Mouse (Mus musculus): ENCODE measurements around the gene Alpk1.
"Not testable (repeated sequence)": the region's sequence is repeated elsewhere in the genome, so short reads cannot be mapped to it uniquely, and the experiment has no call there.

Alpk1 gene

DNA sequence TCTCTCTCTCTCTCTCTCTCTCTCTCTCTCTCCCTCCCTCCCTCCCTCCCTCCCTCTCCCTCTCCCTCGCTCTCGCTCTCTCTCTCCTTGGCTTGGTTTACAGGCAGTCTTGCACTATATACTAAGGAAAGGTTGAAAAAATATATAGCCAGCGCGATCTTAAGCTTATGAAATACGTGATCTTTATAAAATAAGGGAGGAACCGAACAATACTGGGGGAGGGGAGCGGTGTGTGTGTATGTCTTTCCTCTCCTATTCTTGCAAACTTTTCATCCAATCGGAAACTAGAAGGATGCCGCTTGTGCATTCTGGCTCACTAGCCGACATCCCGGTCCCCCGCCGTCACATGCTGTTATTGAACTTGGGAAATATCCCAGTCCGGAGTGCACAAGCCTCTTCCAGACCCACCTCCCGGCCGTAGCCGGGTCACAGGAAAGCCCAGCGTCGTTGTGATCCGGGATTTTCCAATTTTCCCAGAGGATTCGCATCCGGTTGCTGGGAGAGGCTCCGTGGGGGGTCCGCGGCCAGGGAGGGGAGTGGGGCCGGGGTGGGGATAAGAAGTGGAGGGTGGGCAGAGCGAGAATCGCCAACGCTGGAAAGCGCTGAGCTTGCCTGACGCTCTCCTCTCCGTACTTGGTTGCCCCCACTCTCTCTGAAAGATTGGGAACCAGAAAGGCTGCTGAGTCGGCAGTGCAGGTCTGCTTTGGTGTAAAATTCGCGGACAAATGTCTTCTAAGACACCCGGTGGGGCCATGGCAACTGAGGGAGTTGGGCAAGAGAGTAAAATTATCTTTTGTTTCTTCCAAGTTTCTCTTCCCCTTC is 10.1 kb upstream of the Alpk1 start:
- DNase-seq (ENCODE audit: low spot score in 2 of 2): peak in 1 of 2 experiments; percentile 14

DNA sequence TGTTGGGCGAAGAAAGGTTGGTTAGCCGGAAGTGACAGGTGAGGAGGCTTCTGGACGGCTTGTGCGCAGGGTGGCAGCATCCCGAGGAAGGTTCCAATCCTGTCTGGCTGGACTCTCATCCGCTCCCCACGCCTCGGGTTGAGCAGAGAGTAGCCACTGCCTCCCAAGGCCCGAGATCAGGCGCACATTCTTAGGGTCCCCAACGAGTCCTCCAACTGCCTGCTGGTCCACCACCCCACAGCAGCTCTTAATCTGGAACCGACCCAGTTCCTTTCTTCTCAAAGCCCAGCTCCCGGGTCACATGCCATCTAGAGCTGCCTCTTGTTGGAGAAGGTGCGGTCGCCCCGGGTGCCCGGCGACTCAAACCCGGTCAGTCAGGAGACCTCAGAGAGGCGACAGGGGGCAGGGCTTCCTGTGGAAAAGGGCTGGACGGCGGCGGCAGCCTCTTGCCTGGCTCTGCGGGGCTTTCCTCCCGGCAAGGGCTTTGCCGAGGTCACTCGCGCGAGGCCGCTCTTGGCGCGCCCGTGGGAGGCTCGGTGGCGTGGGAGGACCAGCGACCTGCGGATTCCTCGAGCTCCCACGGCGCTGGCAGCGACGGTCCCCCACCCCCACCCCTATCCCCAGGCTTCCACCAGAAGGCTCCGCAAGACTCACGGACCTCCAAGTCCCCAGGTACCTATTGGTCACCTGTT is 9.3 kb upstream of the Alpk1 start, which contains the start of gene Tifa:
Gene Tifa, plus strand, starts transcription at position 306 of the 692 bp plus-strand sequence.
- peak in 1 of 2 experiments; percentile 30 for DNase-seq (ENCODE audit: low spot score in 2 of 2)

DNA sequence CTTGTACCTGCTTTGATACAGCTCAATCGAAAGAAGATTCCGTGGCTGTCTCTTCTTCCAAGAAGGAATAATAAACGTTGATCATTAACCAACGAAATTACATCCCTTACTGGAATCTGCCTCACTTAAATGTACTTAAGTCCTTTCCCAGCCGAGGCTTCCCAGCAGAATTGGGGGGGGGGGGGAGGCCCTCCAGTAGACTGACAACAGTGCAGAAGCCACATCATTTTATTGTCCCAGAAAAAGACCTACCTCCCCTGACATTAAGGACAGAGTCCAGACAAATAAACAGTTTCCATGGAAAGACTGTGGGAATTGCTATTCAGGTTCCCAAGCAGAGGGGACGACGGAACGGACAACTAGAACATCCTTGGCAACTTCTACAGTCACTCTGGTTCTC is 8.6 kb upstream of the Alpk1 start:
- DNase-seq (ENCODE audit: low spot score in 2 of 2): no peak

DNA sequence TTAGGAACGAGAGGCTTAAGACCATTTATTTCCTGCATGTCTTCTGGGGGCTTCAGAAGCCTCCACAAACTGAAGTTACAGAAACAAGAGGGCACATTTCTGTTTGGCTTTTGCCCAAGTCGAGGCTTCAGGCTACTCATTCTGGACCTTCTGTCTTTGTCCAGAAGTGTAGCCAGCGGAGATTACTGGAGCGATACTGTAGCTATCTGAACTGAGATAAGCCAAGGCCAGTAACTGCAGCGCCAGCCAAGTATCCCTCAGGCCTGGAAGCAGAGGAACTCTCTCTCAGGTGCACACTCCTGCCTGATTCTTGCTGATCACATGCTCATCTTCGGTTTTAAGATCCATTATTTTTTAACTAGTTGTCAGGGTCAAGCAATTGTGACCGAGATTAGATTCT is 7.7 kb upstream of the Alpk1 start:
- DNase-seq (ENCODE audit: low spot score in 2 of 2): no peak

DNA sequence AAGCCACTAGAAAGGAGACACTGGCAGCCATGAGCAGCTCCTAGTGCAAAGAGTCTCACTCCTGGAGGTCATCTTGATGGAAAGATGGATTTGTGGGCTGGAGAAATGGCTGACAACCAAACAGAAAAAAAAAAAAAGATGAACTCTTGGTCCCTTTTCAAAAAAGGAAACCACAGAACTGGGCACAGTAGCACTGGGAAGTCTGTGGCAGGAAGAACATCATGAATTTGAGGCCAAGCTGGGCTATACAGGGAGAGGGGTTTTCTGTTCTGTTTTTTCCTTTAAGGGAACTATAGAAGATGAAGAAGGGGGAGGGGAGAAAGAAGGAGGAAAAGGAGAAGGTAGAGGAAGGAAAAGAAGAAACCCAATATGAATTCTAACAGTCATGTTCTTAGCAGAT is 6.7 kb upstream of the Alpk1 start:
- DNase-seq (ENCODE audit: low spot score in 2 of 2): no peak

DNA sequence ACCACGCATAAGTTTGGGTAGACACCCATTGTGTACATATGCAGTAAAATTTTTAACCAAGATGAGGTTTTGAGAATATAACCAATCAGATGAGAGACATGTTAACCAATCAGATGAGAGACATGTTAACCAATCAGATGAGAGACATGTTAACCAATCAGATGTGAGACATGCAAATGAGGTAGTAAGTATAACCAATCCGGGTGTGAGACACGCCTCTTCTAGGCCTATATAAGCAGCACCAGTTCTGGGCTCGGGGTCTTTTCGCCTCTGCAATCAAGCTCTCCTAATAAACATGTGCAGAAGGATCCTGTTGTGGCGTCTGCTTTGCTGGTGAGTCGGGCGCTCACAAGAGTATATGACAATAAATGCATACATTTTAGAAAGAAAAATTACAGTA is 3.4 kb upstream of the Alpk1 start:
- DNase-seq (ENCODE audit: low spot score in 2 of 2): not testable (repeated sequence)

DNA sequence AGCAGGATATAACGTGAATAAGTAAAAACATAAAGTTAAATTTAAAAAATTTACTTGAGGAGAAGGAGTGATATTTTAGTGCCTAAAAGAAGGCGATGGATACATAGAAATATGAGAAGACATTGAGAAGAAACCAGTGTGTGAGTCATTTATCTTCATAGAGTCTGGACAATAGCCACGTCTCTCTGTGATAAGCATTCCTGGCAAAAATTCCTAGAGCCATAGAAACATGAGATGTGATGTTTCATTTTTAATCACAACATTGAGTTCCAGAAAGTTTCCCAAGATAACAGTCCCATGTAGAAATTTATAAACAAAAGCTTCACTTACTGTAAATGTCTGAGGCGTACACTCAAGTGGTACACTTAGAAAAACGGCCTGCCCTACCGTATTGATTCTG is 2.6 kb upstream of the Alpk1 start:
- no peak for DNase-seq (ENCODE audit: low spot score in 2 of 2)

DNA sequence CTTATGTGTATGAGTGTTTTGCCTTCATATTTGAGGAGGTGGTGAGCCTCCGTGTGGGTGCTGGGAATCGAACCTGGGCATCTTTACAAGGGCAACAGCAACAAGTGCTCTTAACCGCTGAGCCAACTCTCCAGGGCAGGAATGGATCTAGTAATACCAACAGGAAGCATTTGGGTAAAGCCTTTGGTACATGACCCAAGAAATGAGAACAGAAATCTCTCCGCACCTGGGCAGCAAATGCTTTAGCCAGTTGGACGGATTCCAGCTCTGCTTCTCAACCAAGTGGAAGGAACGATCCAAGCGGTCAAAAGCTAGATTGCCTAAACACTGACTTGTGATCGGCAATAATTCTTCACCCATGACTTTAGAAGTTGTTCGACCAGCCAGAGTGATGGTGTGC is 594 bp upstream of the Alpk1 start:
- DNase-seq (ENCODE audit: low spot score in 2 of 2): no peak

DNA sequence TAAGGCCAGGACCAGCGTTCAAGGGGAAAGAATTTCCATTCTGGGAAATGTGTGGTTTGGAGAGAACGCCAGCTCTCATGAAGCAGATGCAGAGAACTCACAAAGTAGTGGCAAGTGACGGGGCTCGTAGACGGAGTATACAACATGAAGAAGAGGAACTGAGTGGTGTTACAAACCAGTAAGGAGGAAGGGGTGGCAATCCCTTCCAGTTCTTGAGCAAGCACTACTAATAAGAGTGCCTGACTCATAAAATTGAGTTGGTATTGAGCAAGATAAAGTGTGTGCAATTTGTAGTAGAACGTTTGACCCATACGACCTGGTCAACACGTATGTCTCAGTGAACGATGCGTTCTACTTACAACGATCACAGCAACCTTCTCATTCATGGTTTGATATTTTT is 11.2 kb downstream of the Alpk1 start:
- no peak for DNase-seq (ENCODE audit: low spot score in 2 of 2)

DNA sequence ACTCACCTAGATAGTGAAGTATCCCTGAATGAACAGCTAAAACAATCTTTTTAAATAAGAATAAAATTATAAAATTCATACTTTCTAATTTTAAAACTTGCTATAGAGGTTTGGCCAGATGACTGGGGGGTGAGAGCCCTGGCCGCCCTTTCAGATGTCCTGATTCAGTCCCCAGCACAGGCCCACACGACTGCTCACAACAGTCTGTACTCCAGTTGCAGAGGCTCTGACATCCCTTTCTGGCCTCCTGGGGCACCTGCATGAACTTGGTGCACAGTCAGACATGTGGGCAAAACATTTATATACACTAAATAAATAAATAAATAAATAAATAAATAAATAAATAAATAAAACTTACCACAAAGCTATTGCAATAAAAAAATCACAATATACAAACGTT is 14.4 kb downstream of the Alpk1 start:
- no peak for DNase-seq (ENCODE audit: low spot score in 2 of 2)

DNA sequence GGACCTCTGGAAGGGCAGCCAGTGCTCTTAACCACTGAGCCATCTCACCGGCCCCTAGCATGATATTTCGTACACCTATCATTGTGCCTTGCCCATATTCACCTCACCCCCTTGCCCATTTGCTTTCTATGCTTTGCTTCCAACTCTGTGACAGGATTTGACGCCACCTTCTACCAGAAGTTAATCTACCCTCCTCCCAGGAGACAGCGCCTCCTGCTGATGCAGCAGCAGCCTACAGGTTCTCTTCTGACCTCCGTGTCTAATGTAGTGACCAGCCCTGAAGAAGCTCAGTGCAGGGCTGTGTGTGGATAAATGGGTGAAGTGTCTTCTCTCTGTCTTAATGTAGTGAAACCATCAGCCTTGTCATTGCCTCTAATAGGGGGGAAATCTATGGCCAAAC is 15.8 kb downstream of the Alpk1 start:
- no peak for DNase-seq (ENCODE audit: low spot score in 2 of 2)

DNA sequence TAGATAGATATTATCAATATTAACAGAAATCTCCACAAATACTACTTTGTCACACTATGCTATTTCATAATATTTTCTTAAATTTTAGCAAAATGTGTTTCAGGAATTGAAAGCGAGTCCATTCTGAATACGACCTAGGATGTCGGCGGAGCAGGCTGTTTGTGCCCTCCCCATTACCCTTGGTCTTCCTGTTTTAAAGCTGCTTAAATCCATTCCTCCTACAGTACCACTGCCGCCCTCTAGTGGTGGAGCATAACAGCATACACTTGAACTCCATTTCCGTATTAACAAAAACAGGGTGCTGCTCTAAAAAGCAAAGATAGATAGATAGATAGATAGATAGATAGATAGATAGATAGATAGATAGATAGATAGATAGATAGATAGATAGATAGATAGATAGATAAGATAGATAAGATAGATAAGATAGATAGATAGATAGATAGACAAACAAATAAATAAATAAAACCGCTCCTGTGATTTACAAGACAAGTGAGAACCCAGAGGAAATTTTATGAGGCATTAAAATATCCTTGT is 17.2 kb downstream of the Alpk1 start:
- peak; percentile 40 to 65 for DNase-seq (ENCODE audit: low spot score in 2 of 2)

DNA sequence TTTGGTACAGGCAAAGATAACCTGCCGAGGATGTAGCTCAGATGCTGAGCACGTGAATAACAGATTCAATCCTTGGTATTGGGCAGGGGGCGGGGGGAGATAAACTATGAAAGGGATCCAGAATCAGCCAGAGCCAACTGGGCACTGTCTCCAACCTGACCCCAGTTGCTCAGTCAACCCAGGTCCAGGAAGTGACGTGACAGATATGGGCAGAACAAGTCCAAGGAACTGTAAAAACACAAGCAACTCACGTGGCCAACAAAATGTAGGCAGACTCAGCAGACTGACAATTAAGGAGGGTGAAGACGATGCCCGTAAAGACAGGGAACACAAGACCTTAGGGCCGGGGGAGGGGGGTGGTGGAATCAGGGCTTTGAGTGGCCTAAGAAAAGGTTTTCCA is 17.9 kb downstream of the Alpk1 start:
- DNase-seq (ENCODE audit: low spot score in 2 of 2): no peak

DNA sequence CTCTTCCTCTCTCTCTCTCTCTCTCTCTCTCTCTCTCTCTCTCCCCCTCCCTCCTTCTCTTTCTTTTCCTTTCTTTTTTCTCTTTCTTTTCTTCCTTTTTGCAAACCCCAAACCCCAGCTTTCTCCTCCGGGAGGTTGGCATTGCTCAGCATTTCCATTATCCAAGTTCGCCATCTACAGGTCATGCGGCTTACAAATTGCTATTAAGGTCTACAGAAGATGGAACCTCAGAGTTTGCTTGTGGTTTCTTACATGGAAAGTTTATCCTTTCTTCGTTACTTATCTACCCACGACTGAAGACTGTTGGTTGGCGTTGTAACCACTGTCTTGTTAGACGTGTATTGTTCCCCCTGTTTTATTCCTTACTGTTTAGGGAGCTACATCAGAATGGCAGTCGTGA is 21.1 kb downstream of the Alpk1 start:
- DNase-seq (ENCODE audit: low spot score in 2 of 2): peak in 1 of 2 experiments; percentile 49

DNA sequence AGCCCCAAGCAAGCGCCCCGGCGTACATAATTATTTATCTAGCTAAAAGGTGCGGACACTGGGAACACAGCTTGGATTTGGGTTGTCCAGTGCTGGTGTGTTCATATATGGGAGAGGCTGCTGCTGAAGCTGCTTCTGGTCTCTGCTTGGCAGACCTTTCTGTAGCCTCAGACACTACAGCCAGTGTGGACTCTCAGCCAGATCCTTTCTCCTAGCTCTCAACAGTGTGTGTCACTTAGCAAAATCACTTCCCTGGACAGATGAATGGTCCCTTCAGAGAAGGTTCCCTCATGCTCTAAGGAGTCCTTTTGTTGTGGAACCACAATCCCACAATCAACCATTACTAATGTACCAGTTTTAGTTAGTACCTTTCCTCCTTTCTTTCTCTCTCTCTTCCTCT is 21.5 kb downstream of the Alpk1 start:
- no peak for DNase-seq (ENCODE audit: low spot score in 2 of 2)

DNA sequence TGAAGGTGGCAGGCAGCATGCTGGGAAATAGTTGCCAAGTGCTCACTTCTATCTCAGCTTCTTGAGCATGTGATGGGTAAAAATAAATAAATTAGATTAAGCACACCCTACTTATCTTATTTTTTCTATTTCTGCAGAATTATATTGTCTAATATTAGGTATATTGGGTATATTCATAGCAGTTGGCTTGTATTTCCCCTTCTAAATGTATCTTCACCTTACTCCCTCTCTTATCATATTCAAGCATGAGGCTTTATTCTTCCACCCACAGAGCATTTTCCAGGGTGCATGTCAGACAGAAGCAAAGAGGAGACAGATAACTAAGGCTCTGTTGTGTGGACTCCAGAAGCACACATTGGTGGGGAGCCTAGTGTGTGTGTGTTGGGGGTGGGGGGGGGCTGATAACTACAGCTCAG is 22.4 kb downstream of the Alpk1 start:
- no peak for DNase-seq (ENCODE audit: low spot score in 2 of 2)

DNA sequence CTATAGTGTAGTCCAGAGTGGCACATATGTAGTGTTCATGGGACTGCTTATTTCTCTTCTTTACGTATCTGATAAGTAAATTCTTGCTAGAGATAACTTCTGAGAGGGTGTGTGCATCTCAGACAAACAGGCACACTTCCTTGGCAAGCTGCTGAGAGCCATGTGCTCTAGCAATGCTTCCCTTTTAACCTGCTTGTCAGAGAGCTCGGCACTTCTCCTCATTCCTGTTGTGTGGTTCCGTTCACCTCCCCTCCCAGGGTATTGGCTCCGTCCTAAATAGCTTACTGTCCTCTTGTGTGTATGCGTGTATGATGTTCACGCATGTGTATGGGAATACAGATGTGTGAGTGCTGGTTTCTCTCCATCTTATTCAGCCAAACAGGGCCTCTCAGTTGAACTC is 23.9 kb downstream of the Alpk1 start:
- DNase-seq (ENCODE audit: low spot score in 2 of 2): no peak

DNA sequence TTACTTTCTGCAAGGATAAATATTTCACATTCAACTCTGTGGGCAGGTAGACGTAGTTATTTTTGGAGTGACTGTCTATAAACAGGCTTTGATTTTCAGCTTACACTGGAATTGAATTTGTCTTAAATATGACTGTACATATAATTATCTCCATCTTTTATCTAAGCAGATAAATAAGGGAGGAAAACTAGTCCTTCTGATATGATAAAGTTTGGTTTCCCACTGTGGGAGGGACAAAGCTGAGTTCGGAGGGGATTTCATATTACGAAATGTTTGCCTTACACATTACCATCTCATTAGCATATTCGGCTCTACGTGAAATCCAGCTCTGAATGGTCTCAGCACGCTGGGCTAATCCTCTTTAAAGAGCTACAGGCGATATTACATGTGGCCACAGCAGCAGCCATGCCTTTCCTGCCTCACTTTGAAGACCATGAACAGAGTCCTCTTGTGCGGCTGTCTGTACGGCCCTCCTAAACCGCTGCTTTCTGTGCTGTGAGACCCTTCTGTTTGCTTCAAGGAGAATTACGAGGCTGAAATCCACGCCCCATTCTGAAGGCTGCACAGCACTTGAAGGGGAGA is 30.3 kb downstream of the Alpk1 start:
- no peak for DNase-seq (ENCODE audit: low spot score in 2 of 2)

DNA sequence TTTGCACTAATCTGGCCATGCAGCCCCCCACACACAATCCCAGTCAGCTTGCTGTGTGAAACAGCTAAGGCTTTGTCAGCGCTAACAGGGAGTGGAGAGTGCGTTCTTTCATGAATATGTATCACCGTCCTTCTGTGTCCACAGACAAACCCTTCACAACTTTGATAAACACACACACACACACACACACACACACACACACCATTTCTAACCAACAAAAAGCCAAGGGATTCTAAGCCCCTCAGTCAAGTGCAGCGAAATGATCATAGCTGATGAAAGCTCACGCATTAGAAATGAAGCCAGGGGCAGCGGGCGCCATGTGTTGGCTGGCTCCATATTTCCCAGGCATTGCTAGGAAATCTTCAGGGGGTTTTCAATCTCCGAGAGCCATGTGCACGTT is 31.1 kb downstream of the Alpk1 start:
- DNase-seq (ENCODE audit: low spot score in 2 of 2): peak in 1 of 2 experiments; percentile 12

DNA sequence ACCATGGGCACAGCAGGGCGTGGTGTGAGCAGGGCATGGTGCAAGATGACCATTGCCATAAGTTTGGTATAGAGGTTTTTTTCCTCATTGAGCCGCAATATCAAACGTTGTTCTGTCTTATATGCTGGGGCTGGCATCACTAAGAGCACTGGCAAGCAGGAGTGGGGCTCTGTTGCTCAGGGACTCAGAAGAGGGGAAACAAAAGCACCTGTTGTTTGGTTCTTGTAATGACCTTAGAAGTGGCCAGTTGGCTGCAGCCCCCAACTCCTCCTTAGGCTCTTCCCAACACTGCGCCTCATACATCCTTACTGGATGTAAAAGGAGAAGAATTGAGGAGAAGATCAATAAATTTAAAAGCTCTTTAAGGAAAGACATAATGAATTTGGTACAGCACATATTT is 31.7 kb downstream of the Alpk1 start:
- no peak for DNase-seq (ENCODE audit: low spot score in 2 of 2)

DNA sequence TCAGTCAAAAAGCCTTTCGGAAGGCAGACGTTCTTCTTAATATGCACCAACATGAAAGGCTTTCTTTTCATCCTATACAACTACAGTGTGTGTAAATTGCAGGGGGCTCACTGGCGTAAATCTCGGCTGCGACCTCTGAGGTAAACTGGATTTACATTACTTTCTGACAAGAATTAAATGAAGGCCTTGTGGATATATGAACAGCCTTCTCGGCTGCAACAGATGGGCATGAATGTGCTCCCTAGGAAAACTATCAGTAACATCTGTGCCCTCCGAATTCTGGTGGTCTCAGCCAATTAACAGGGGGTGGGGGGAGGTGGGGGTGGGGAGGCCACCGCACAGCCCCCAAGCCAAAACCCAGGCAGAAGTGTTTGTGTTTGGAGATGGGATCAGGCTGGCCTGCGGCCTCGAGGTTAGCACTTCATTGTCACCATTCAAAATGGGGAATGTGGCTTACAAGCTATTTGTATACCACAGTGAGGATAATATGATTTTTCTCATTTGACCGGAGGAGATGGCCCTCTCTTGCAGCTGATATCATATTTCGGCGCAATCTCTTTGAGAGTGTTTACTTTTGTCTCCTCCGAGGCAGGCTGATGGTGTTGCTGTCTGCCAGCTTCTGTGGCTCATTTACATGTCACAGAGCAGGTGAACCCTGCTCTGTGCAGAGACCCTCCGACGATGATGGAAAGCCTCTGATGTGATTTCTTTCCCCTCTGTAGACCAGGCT is 34.3 kb downstream of the Alpk1 start:
- no peak for DNase-seq (ENCODE audit: low spot score in 2 of 2)

DNA sequence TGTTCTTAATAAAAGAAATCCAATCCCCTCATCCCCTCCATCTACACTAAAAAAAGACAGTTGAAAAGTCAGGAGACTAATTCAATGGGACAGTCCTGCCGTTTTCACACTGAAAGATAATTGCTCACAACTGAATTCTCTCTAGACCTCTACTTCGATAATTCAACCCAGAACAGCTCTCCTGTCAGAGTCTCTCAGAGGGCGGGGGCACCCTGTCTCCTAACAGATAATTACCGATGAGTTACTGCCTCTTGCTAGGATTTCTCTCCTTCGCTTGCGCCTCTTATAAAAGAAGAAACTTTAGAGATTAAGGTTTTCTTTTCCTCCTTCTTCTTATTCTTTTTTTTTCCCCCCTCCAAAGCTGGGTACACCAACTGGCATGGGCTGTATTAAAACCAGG is 34.8 kb downstream of the Alpk1 start:
- no peak for DNase-seq (ENCODE audit: low spot score in 2 of 2)
